Mouse (Mus musculus) layer of hippocampus, postnatal 25 days (tissue): ENCODE results near the gene Actn4. TPM values are rescaled to one million over a fixed set of nuclear protein-coding genes. Genes with fewer than 3 reads are reported as not detected.

ENCODE experiments used
- DNase-seq, 2 experiments: peaks; one replicate each; pipeline ENCODE4 v3.0.0; 2022; ENCODE audit warnings: mixed read lengths in 2 of 2, low spot score in 1 of 2; ENCODE audit errors: extremely low spot score in 1 of 2
- total RNA-seq, 2 experiments: library from RNA; stranded (reverse); gene quantifications; 2 replicates each; pipeline ENCODE4 v1.2.3; 2021

Actn4 gene
- 100 to 1,000 TPM; 124 to 129 TPM for total RNA-seq

DNA sequence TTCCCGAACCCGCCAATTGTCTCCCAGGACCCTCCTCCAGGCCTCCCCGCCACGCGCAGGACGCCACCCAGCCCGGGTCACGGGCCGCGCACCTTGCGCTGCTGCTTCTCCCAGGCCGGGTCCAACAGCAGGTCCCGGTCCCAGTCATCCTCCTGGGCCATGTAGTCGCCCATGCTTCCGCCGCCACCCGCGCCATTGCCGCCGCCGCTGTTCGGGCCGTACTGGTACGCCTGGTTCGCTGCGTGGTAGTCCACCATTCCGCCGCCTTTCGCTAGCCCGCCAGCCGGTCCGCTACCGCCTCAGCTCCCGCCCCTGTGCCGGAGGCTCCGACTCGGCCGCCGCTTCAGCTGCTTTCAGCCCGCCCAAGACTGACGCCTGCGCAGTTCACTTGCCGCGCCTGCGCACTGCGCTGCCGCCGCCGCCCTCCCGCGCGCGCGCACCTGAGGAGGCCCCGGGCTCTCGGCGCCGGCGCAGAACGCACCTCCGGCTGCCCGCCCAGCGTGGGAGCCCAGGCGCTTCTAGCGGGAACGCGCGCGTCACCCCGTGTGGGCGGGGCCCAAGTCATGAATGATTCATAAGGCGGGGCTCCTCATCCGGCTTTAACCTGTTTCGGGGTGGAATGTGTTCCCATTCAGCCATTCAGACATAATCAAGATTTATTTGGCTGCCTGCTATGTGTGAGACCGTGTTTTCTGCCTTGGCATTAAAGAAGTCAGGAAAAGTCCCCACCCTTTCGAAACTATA lies at the start of gene Actn4:
TSS of gene Actn4 (minus strand) at position 414 of the 744 bp plus-strand sequence.
- peak; percentile 94 to 97 for DNase-seq

DNA sequence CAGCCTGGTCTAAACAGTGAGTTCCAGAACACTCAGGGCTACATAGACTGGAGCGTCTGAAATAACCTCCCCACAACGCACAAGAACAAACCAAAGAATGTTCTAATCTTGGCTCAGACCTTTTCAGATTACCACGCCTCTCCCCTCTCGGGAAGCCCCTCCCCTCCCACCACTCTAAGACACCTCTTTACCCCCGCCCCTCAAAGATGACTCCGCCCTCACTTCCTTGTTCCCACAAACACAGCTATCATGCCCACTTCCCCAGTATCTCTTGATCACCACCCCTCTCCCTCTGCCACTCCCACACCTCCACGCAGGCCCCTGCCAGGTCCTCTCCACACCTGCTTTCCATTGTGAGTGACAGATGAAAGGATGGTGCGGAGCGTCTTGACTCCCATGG lies 46.6 kb upstream of the Actn4 start:
- no peak for DNase-seq

DNA sequence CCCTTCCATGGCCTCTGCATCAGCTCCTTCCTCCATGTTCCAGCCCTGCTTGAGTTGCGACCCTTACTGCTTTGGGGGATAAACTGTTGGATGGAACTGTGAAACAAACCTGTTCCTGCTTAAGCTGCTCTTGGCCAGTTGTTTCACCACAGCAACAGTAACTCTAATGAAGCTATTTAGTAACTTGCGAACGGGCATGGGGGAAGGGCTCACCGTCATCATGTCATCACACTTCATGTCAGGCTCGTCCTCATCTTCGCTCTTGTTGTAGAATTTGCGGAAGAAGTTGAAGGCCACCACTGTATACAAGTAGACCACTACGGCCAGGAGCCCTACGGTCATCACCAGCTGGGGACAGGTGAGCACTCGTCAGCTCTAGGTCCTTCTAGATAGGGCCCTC lies 46.0 kb upstream of the Actn4 start:
- no peak for DNase-seq

DNA sequence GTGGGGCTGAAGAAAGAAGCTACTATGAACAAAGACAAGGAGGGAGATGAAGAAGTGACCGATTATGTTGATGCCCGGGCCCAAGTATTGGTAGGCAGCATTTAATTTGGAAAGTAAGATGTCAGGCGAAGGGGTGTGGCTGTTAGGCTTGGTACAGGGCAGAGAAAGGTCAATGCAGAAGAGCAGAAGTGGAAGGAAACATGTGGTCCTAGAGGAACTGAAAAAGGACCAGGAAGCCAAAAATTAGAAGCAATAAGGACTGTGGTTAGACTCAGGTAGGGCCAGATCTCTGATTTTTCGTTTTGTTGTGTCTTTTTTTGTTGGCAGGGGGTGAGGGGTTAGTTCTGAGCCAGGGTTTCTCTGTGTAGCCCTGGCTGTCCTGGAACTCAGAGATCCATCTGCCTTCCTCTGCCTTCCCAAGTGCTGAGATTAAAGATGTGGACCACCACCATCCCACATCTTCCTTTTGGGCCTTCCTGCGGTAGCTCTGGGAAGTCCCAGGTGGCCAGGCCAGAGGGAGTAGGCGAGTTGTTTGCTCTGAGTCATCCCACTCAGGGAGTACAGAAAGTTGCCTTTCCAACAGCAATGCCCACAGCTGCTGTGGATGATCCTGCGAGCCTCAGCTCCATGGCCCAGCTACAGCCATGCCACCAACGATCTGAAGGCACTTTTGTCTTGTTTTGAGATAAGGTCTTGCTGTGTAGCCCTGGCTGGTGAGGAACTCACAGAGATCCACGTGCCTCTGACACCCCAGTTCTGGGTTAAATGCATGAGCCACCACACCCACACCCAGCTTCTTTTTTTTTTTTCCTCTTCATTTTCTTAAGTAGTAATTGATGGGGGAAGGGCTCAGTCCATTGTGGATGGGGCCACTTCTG lies 45.3 kb upstream of the Actn4 start:
- no peak for DNase-seq

DNA sequence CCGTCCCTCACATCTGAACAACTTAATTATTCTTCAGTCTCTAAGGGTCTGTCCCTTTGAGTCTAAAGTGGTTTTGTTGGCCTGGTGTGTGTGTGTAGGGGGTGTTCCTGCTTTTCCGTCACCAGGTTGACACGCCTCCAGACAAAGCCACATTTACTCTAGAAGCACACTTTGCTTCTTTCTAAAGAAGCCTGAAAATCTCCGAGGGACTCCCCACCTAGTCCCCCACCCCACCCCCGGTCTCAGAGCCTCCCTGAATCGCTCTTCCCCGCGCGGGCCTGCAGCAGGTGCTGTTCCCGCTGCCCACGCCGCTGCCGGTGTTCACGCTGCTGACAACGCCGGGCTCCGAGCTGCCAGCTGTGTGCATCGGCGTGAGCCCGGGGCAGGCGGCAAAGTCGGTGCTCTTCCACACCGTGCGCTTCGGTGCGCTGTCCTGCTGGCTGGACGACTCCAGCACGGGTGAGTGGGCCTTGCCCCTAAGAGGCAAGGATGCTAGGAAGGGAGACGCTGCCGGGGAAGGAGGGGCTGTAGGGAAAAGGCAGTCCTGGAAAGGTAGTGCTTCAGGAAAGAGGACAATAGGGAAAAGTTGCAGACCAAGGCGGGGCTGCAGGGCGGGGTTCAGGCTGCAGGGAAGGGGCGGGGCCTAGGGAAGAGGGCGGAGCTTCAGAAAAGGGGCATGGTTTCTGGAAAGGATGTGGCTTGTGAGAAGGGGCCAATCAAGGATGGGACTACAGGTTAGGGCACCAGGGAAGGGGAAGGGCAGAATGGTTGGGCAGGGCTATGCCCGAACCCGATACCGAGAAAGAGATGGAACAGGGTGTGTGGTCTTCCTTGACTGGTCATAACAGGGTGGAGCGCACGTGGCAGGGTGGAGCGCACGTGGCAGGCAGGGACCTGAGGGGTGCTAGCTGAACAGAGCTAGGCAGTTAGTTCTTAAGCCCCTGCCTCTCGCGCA lies 38.8 kb upstream of the Actn4 start:
- no peak for DNase-seq

DNA sequence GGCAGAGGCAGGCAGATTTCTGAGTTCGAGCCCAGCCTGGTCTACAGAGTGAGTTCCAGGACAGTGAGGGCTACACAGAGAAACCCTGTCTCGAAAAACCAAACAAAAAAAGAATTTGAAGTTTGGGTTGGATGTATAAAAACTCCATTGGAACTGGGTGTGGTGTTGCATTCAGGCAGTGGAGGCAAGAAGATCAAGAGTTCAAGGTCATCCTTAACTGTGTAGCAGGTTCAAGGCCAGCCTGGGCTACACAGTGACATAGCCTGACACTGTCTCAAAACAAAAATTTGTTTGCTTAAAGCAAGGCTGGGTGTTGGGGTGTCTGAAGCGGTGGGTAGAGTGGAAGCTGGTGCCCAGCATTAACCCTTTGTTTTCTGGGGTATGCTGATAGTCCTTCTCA lies 31.3 kb upstream of the Actn4 start:
- DNase-seq: no peak

DNA sequence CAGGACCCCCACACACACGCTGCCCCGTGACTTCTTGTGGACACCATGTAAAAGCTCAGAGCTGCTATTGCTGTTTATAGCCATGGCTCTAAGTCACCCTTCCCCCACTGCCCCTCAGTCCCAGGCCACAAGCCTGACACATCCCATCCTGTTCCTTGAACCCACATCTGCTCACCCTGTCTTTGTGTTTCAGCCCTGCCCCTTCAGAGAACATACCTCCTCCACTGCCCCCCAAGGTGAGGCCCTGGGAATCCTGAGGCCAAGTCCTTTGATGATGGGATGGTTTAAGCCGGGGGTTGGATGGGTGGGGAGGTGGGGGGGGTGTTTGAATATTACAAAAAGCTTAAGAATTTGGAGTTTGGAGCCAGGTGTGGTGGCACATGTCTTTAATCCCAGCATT lies 30.9 kb upstream of the Actn4 start:
- DNase-seq: no peak

DNA sequence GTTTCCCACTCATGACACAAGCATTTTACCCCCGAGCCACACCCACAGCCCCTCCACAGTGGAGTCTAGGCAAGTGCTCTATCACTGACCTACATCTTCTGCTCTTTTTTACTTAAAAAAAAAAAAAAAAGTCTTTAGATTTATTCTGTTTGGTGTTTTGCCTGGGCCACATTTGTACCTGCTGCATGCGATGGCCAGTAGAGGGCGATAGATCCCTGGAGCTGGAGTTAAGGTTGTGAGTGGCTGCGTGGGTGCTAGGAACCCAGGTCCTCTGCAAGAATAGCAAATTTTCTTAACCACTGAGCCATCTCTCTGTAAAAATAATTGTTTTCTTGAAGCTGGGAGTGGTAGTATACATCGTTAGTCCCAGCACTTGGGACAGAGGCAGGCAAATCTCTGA lies 29.5 kb upstream of the Actn4 start:
- no peak for DNase-seq

DNA sequence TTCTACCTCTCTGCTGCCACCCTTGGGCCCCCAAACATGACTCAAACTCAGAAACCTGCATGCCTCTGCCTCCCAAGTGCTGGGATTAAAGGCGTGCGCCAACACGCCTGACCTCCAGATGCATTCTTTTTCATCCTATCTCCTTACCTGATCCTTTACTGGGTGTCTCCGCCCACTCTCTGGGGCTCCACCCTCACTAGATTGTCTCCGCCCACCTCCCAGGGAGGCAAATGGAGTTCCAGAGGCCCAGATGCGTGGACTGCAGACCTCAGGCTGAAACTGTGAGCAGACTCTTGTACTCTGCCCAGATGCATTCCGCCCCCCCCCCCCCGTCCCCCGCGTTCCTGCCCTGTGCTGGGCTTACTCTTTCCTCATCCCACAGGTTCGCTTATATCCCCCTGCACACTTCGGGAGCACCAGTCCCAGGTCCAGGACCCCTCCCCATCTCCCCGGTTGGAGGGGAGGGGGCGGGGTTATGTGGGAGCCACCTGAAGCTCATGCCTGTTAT lies 28.7 kb upstream of the Actn4 start:
- DNase-seq: no peak

DNA sequence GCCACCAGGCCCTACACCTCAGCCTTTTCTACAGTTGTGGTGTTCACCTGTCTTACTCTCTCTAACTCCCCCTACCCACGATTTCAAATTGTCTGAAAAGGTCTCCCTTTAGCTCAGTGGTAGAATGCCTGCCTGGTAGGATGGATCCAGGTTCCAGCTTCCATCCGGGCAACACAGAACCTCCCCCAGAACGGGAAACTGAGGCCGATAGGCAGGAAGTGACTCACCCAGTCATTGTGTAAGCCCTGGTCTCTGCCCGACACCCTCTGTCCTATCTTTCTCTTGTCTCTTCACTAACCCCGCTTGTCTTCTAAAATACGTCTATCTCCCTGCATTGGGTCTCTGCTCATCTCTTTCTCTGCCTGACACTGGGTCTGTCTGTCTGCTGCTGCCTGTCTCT lies 23.1 kb upstream of the Actn4 start:
- DNase-seq: no peak

DNA sequence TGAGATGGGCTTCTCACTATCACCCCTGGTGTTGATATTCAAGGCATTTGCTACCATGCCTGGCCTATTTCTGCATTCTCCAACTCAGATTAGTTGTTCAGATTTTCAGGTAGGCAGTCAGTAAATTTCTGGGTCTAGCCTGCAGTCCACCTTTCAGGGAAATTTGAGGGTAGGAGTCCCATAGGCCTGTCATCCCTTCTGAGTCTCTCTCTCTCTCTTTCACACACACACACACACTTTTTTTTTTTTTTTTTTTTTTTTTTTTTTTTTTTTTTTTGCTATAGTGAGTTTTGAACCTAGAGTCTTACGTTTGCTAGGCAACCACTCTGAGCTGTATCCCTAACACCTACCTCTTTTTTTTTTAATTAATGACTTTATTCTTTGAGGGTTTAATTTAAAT lies 22.3 kb upstream of the Actn4 start:
- no peak for DNase-seq

DNA sequence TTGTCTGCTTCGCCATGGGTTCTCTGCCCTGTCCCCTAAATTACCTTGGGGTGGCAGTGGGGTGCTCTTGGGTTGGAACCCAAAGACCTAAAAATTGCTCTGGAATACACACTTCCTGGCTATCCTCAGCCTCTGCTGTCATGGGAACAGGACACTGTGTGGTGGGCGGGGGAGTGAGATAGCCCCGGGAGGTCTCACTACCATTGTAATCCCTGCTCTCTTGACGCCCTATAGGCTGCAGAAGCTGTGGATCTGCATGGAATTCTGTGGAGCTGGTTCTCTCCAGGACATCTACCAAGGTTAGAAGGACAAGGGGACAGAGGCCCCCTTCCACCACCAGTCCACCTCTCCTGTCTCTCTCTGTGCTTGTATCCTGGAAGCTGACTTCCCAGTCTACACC lies 21.7 kb upstream of the Actn4 start:
- no peak for DNase-seq

DNA sequence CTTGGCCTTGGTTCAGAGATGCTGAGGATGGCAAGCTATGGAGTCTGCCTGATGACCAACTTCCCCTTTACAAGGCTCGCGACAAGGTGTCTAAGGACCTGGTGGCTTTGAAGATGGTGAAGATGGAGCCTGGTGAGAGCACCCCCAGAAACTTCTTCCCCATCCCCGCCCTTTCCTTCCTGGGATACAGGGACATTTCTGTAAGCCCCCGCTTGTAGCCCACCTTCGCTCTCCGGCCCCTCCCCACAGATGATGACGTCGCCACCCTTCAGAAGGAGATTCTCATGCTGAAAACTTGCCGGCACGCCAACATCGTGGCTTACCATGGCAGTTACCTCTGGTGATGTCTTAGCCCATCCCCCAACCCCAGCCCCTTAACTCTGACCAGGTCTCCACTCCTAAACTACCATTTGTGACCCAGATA lies 21.0 kb upstream of the Actn4 start:
- no peak for DNase-seq

DNA sequence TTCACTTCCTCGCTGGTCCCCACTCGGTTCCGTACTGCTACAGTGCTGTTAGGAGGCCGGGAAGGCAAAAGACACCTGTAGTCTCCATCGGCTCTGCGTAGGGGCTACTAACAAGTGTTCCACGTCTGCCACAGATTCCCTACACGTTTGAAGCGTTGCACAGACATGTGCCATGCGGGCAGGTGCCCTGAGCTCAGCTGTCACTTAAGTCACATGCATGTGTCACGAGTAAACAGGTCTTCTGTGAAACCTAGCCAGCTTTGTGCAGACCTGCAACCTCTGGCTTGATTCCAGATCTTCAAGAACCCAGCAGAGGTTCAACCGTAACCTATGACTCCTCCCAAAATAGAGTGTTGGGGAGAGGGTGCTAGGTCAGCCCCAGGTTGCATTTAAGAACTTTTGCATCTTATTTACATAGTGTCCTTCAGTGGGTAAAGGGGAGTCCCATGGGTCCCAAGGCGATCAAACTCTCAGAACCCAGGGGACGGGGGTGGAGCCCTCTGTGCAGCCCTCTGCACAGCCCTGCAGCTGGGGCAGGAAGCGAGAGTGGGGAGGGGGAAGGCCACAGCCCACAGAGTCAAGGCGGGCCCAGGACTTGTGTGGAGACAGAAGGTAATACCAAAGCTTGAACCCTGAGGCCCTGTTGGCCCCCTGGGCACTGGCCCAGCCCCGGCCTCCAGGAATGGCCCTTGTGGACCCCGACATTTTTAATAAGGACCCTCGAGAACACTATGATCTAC lies 20.3 kb upstream of the Actn4 start:
- no peak for DNase-seq

DNA sequence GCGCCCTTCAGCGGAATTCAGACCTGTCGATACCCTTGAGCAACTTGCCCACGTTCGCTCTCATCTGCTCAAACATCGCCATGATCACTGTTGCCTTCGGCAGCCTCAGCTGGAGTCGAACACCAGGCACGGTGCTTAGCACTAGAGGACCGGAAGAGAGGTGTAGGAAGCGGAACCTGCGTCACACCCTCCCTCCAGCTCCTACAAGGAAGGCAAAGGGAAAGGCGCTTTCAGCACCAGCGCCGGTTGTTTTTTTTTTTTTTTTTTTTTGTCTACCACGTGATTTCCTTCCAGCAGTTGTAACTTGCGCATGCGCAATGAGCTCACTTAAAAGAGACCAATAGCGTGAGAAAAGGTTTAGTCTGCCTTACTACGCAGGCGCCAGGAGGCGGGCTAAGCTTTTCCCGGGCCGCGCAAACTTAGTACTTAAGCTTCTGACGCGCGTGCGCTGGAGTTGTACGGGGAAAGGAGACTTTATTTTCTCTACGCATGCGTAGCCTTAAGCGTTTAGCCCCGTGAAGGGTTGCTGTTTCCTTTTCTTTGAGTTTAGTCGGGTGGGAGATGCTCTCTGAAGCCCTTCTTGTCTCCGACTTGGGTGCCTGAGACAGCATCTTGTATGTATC lies 19.6 kb upstream of the Actn4 start, which contains the start of the genes Eif3k and Map4k1:
TSS of gene Eif3k (minus strand) at position 214 of the 623 bp plus-strand sequence.
TSS of gene Map4k1 (plus strand) at position 400 of the 623 bp plus-strand sequence.
- peak; percentile 77 to 93 for DNase-seq

DNA sequence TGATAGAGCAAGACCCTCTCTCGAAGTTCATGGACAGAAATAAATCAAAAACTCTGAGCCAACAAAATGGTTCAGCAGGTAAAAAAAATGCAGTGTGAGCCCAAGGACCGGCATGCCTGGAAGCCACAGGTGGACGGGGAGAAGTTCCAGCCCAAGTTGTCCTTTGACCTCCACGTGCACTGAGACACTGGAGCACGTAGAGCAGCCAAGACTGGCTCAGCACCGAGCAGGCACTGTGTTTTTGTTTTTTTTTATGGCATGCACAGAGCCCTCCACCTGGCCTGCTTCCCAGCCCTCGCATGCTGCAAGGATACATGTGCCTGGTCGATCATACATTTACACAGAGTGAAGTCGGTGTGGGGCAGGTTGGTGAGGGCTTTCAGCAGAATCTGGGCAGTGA lies 15.4 kb upstream of the Actn4 start:
- no peak for DNase-seq

DNA sequence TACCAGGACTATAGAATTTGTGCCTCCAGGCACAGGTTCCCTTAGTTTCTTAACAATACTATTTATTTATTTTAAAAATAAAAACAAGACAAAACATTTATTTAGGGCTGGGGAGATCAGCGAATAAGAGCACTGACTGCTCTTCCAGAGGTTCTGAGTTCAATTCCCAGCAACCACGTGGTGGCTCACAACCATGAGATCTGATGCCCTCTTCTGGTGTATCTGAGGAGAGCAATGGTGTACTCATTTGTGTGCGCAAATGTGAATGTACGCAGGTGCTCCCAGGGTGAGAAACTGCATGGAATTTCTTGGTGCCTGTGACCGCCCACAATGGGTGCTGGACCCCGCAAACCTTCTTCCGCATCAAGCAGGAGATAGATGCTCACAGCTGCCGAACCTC lies 10.9 kb upstream of the Actn4 start:
- no peak for DNase-seq

DNA sequence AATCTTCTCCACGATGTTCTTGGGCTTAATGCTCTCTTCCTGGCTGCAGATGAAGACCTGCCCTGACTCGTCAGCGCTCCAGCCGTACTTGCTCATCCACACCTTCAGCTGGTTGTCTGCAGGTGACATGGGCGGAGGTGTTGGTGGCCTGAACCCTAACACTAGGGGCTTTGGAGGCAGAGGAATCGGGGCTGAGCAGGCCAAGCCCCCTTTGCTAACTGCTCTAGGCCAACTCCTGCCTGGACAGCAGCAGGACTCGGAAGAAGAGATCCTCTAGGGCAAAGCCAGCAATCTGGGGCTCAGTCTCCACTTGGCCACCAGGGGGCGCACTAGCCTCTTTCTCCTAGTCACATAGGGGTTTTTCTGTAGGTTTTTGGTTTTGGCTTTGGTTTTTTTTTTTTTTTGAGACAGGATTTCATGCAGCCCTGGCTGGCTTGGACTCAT lies 10.4 kb upstream of the Actn4 start:
- peak; percentile 56 to 88 for DNase-seq

DNA sequence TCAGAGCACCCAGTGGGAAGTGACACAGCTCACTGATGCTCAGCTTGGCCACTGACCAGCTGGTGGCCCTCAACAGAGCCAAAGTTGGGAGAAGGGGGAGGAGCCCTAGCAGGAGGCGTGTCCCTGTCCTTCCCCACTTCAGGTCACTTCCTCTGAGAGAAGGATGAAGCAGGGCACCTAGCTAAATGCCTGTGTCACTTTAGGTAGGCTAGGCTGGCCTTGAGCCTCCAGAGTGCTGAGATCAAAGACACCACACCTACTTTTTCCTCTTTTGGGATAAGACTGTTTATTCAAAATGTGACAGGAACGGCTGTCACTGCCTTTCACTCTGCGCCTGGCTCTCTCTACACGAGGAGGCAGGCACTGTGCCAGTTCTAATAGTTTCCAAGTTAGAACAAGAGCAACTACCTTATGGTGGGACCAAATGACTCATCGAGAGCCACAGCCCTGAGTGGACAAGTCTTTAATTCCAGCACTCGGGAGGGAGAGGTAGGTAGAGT lies 9.7 kb upstream of the Actn4 start:
- peak in 1 of 2 experiments; percentile 51 for DNase-seq
